Mouse (Mus musculus) bone marrow macrophage, adult 2 months (primary cell): ENCODE measurements around the gene Lrrc61.

ENCODE experiments used
- CTCF ChIP-seq: IDR thresholded peaks from 2 replicates; pipeline ENCODE4 v1.5.1; 2012; ENCODE audit warnings: low read depth, mild to moderate bottlenecking, low read length, moderate library complexity
- POLR2A ChIP-seq: IDR thresholded peaks from 2 replicates; pipeline ENCODE4 v1.6.1; 2012; ENCODE audit warnings: mild to moderate bottlenecking, low read depth, low read length, borderline replicate concordance

DNA sequence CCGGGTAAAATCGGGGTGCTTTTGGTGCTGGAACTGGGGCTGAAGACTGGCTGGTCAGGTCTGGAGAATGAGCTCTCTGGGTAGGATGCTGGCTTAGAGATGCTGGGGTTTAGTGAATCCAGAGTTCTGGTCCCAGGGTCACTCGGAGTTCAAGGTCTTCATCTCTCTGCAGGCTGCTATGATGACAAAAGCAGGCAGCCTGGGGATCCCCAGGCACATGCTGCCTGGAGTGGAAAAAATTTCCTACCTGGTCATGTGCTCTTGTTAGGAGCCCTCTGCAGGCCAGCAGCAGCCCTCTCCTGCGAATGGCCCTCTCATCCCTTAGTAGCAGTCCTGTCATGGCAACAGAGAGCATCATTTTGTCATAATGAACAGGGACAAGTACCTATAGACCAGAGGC is 58.9 kb downstream of the Lrrc61 start:
- no peak for TF ChIP-seq CTCF
- no peak for TF ChIP-seq POLR2A
